Mouse (Mus musculus) CH12.LX (cell line): ENCODE data around the gene Rps19bp1. TPM values are rescaled to one million over a fixed set of nuclear protein-coding genes. Genes with fewer than 3 reads are reported as not detected.

Experiments used
- DNase-seq: peaks from one replicate; pipeline ENCODE4 v3.0.0-alpha.2; 2013; ENCODE audit errors: extremely low read depth
- H3K27ac ChIP-seq: 2 replicates; pipeline ENCODE4 v1.5.1; 2012; ENCODE audit warnings: low read depth, mild to moderate bottlenecking, control low read depth, moderate library complexity; ENCODE audit not compliant: insufficient read depth
- H3K27me3 ChIP-seq: replicated peaks from 2 replicates; pipeline ENCODE3; 2012; ENCODE audit warnings: inconsistent platforms
- H3K36me3 ChIP-seq, 2 experiments: replicated peaks in 1 of 2; 2 replicates each; pipeline versions ENCODE3 to v1.6.1; 2012; ENCODE audit warnings: inconsistent platforms in 1 of 2, low read length in 1 of 2, mild to moderate bottlenecking in 1 of 2, mixed read lengths in 1 of 2, moderate library complexity in 1 of 2; ENCODE audit not compliant: control insufficient read depth in 1 of 2, insufficient read depth in 1 of 2
- H3K4me1 ChIP-seq, 2 experiments: 2 replicates each; pipeline ENCODE4 v1.6.1; 2012; ENCODE audit warnings: inconsistent platforms in 1 of 2, moderate library complexity in 1 of 2; ENCODE audit not compliant: insufficient read depth in 2 of 2, control insufficient read depth in 1 of 2
- H3K4me2 ChIP-seq: 2 replicates; pipeline ENCODE4 v1.6.1; 2012; ENCODE audit warnings: low read depth, mild to moderate bottlenecking, control low read depth; ENCODE audit not compliant: poor library complexity, insufficient read depth, severe bottlenecking
- H3K4me3 ChIP-seq, 3 experiments: fragments of 150-350 bp in 1 of 3; sonication (generic) in 1 of 3; replicated peaks in 1 of 3; 2 replicates each; pipeline versions ENCODE3 to v1.5.1; 2011 to 2012; ENCODE audit warnings: low read depth in 2 of 3, low read length in 2 of 3, mild to moderate bottlenecking in 2 of 3, moderate library complexity in 2 of 3, control low read depth in 1 of 3, improper control_type of control experiment in 1 of 3, inconsistent platforms in 1 of 3, mixed read lengths in 1 of 3; ENCODE audit not compliant: poor library complexity in 1 of 3
- H3K79me2 ChIP-seq: replicated peaks from 2 replicates; pipeline ENCODE4 v1.6.1; 2012; ENCODE audit warnings: mild to moderate bottlenecking, moderate library complexity; ENCODE audit not compliant: control insufficient read depth, poor library complexity, insufficient read depth, severe bottlenecking; ENCODE audit errors: extremely low read depth
- H3K9ac ChIP-seq: 2 replicates; pipeline ENCODE4 v1.6.1; 2012; ENCODE audit warnings: low read depth, mild to moderate bottlenecking, control low read depth, moderate library complexity; ENCODE audit not compliant: insufficient read depth
- H3K9me3 ChIP-seq: replicated peaks from 2 replicates; pipeline ENCODE3; 2012; ENCODE audit warnings: low read length, inconsistent platforms, mixed read lengths
- BHLHE40 ChIP-seq: IDR thresholded peaks from 2 replicates; pipeline ENCODE4 v1.6.1; 2011; ENCODE audit warnings: mild to moderate bottlenecking, low read depth, low read length, improper control_type of control experiment
- CHD1 ChIP-seq: IDR thresholded peaks from 2 replicates; pipeline ENCODE4 v1.6.1; 2012; ENCODE audit warnings: low read depth, low read length, improper control_type of control experiment, inconsistent platforms
- CHD2 ChIP-seq: IDR thresholded peaks from 2 replicates; pipeline ENCODE4 v1.6.1; 2011; ENCODE audit warnings: low read length, improper control_type of control experiment
- CTCF ChIP-seq, 2 experiments: IDR thresholded peaks in 1 of 2; conservative IDR thresholded peaks in 1 of 2; 2 replicates each; pipeline ENCODE4 v1.5.1; 2011 to 2012; ENCODE audit warnings: low read depth in 2 of 2, low read length in 2 of 2, improper control_type of control experiment in 1 of 2, inconsistent platforms in 1 of 2, mild to moderate bottlenecking in 1 of 2, moderate library complexity in 1 of 2
- E2F4 ChIP-seq: IDR thresholded peaks from 2 replicates; pipeline ENCODE4 v1.6.1; 2011; ENCODE audit warnings: low read depth, low read length, improper control_type of control experiment; ENCODE audit not compliant: insufficient replicate concordance
- ELF1 ChIP-seq: IDR thresholded peaks from 2 replicates; pipeline ENCODE4 v1.6.1; 2014; ENCODE audit warnings: low read depth, mild to moderate bottlenecking, inconsistent platforms, low read length, improper control_type of control experiment
- JUN ChIP-seq: IDR thresholded peaks from 2 replicates; pipeline ENCODE4 v1.6.1; 2011; ENCODE audit warnings: low read depth, mild to moderate bottlenecking, low read length, improper control_type of control experiment, moderate library complexity; ENCODE audit not compliant: insufficient read depth
- JUND ChIP-seq: conservative IDR thresholded peaks from 2 replicates; pipeline ENCODE4 v1.6.1; 2011; ENCODE audit warnings: low read depth, low read length, improper control_type of control experiment
- MAFK ChIP-seq: IDR thresholded peaks from 2 replicates; pipeline ENCODE4 v1.6.1; 2011; ENCODE audit warnings: low read length, improper control_type of control experiment; ENCODE audit not compliant: insufficient replicate concordance
- MAX ChIP-seq: IDR thresholded peaks from 2 replicates; pipeline ENCODE4 v1.6.1; 2011; ENCODE audit warnings: low read length, improper control_type of control experiment
- MAZ ChIP-seq: IDR thresholded peaks from 2 replicates; pipeline ENCODE4 v1.6.1; 2012; ENCODE audit warnings: low read depth, mild to moderate bottlenecking, inconsistent platforms, low read length, improper control_type of control experiment, moderate library complexity
- MYC ChIP-seq: IDR thresholded peaks from 2 replicates; pipeline ENCODE4 v1.6.1; 2011; ENCODE audit warnings: low read depth, mild to moderate bottlenecking, improper control_type of control experiment, low read length
- PAX5 ChIP-seq: IDR thresholded peaks from 2 replicates; pipeline ENCODE4 v1.6.1; 2012; ENCODE audit warnings: low read length, inconsistent platforms, mixed read lengths
- POLR2A ChIP-seq: IDR thresholded peaks from 2 replicates; pipeline ENCODE4 v1.6.1; 2011; ENCODE audit warnings: low read depth, mild to moderate bottlenecking, improper control_type of control experiment, low read length
- RAD21 ChIP-seq: IDR thresholded peaks from 2 replicates; pipeline ENCODE4 v1.6.1; 2011; ENCODE audit warnings: low read depth, mild to moderate bottlenecking, low read length, improper control_type of control experiment, moderate library complexity
- RCOR1 ChIP-seq: conservative IDR thresholded peaks from 2 replicates; pipeline ENCODE4 v1.6.1; 2012; ENCODE audit warnings: low read depth, mild to moderate bottlenecking, inconsistent platforms, low read length, improper control_type of control experiment
- SMC3 ChIP-seq: IDR thresholded peaks from 2 replicates; pipeline ENCODE4 v1.6.1; 2011; ENCODE audit warnings: low read depth, low read length, improper control_type of control experiment
- TCF12 ChIP-seq: IDR thresholded peaks from 2 replicates; pipeline ENCODE4 v1.6.1; 2014; ENCODE audit warnings: low read depth, mild to moderate bottlenecking, inconsistent platforms, low read length, improper control_type of control experiment
- UBTF ChIP-seq: IDR thresholded peaks from 2 replicates; pipeline ENCODE4 v1.6.1; 2012; ENCODE audit warnings: low read depth, mild to moderate bottlenecking, inconsistent platforms, low read length, improper control_type of control experiment, moderate library complexity
- USF2 ChIP-seq: conservative IDR thresholded peaks from 2 replicates; pipeline ENCODE4 v1.6.1; 2011; ENCODE audit warnings: low read depth, low read length, improper control_type of control experiment
- ZC3H11A ChIP-seq: IDR thresholded peaks from 2 replicates; pipeline ENCODE4 v1.6.1; 2012; ENCODE audit warnings: low read depth, mild to moderate bottlenecking, inconsistent platforms, low read length, improper control_type of control experiment
- ZKSCAN1 ChIP-seq: IDR thresholded peaks from 2 replicates; pipeline ENCODE4 v1.6.1; 2012; ENCODE audit warnings: low read depth, inconsistent platforms, low read length, improper control_type of control experiment, borderline replicate concordance
- ZMIZ1 ChIP-seq: IDR thresholded peaks from 2 replicates; pipeline ENCODE4 v1.6.1; 2012; ENCODE audit warnings: low read depth, mild to moderate bottlenecking, inconsistent platforms, low read length, improper control_type of control experiment
- ZNF384 ChIP-seq: IDR thresholded peaks from 2 replicates; pipeline ENCODE4 v1.6.1; 2012; ENCODE audit warnings: low read depth, low read length, improper control_type of control experiment, inconsistent platforms
- dilution Hi-C: fragments of 300-500 bp; cut with MboI; formaldehyde crosslinking; loops from 2 replicates; pipeline ENCODE4 v1.14.3; 2020; ENCODE audit warnings: low sequenced_read_pairs; ENCODE audit not compliant: extremely low pct_unique_long_range_greater_than_20kb, extremely low pct_ligation_motif_present
- in situ Hi-C: fragments of 300-500 bp; cut with MboI; formaldehyde crosslinking; loops from 3 replicates; pipeline ENCODE4 v1.14.3; 2019; ENCODE audit warnings: low sequenced_read_pairs, low pct_ligation_motif_present, low pct_unique_long_range_greater_than_20kb, mixed read lengths
- polyA plus RNA-seq: library from polyadenylated mRNA; unstranded; fragments of >175 nt; gene quantifications from 2 replicates; pipeline ENCODE4 v1.2.1, GENCODE M21; 2012; ENCODE audit warnings: low read depth; ENCODE audit not compliant: insufficient read length
- total RNA-seq, 2 experiments: library from RNA; depleted of rRNA; stranded (reverse); fragments of 300-350 nt in 1 of 2; fragments of >200 nt in 1 of 2; gene quantifications; 2 replicates each; pipeline ENCODE4 v1.2.3; 2012 to 2014

Gene Rps19bp1
- total and polyA plus RNA-seq, 3 experiments = 47.1 to 91.2 (median 63.3) TPM

- H3K4me2 ChIP-seq = no peak overlapping the region
- H3K9me3 ChIP-seq = no peaks in the 10 kb centered on the region
- peaks cover 0 to 1% of the 10 kb centered on the region in 2 experiments for H3K36me3 ChIP-seq
- dilution Hi-C loops = no loop called here
- in situ Hi-C loops = loop anchor here (5.0 kb wide), 1 partner anchor 41 kb away; the partner anchor contains the start of gene Atf4
- no peak overlapping the region for H3K9ac ChIP-seq
- H3K4me1 ChIP-seq = peaks cover 10 to 34% of the 10 kb centered on the region in 2 experiments
- H3K27me3 ChIP-seq = peaks cover 27% of the 10 kb centered on the region
- TF ChIP-seq PAX5 = no peak
- TF ChIP-seq ZC3H11A = peak; percentile 31
- peak; percentile 80 for TF ChIP-seq SMC3
- no peak for TF ChIP-seq MAFK
- no peak for TF ChIP-seq POLR2A
- no peak for TF ChIP-seq E2F4
- TF ChIP-seq CHD2 = peak; percentile 34
- TF ChIP-seq ELF1 = 0 out of 2 replicates have a peak, but pooled peaks have one; percentile 11
- TF ChIP-seq ZNF384 = no peak
- peak; percentile 47 to 82 for TF ChIP-seq CTCF (conservative IDR thresholded peaks at IDR 0.05 in 1 of 2, IDR thresholded peaks at IDR 0.05 in 1 of 2; ENCODE audit: low read depth in 2 of 2, low read length in 2 of 2)
- TF ChIP-seq MAZ = peak; percentile 56; the same call in 1 of the 2 replicates
- TF ChIP-seq RAD21 = peak; percentile 79
- TF ChIP-seq UBTF = no peak
- TF ChIP-seq TCF12 = no peak
- no peak for TF ChIP-seq USF2
- no peak for TF ChIP-seq MAX
- TF ChIP-seq RCOR1 = no peak
- no peak for TF ChIP-seq ZKSCAN1
- 0 out of 2 replicates have a peak, but pooled peaks have one; percentile 48 for TF ChIP-seq MYC
- TF ChIP-seq, all 38 proteins: peak for 8
- Histone ChIP-seq H3K79me2 (no peaks in the 10 kb centered on the region), H3K4me3 (no peak overlapping the region), H3K27ac (no peak overlapping the region)
- DNase-seq = peak; percentile 53
These were observed 48.2 kb downstream of the Rps19bp1 start for GRCm38 (mm10) chr15:80215716-80216479.

GRCm38 (mm10) chr15:80213688-80214087 lies 50.4 kb downstream of the Rps19bp1 start:
- peaks cover 32% of the 10 kb centered on the region for H3K27me3 ChIP-seq
- H3K36me3 ChIP-seq = peaks cover 0 to 1% of the 10 kb centered on the region in 2 experiments
- dilution Hi-C loops (no loop called here), in situ Hi-C loops (no loop called here)
- no peak overlapping the region for H3K4me2 ChIP-seq
- H3K79me2 ChIP-seq = no peaks in the 10 kb centered on the region
- peaks cover 6 to 22% of the 10 kb centered on the region in 2 experiments for H3K4me1 ChIP-seq
- DNase-seq = no peak
- no peak overlapping the region for H3K9ac ChIP-seq
- TF ChIP-seq CHD1 (no peak), JUN (no peak), RAD21 (no peak), SMC3 (no peak), ZMIZ1 (no peak), JUND (no peak), POLR2A (no peak), BHLHE40 (no peak), ZC3H11A (no peak)
- H3K27ac ChIP-seq = no peak overlapping the region
- no peaks in the 10 kb centered on the region for H3K9me3 ChIP-seq
- no peak overlapping the region for H3K4me3 ChIP-seq
